Mouse (Mus musculus): Measurements from ENCODE around the gene Mkln1.

Mkln1 gene

DNA sequence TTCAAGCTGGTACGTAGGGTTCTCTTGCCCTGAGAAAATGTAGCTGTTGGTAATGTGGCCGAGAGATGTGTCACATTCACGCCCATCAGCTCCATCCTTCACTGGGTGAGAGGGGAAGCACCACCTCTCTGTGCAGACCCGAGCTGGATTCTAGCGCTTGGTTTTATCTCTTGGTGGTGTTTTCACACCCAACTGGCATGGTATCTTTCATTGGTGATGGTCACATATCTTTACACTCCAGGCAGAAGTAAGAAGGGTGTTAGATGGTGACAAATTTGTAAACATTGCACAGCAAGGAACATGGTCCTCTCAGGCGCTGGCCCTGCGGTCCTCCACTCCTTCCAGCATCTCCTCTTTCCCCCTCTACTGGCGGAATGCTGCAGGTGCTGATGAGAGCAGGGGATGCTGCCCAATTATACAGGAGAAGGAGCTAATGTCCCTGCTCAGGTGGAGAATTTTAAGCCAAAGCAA lies 120.5 kb downstream of the Mkln1 start:
- peak; percentile 54 for DNase-seq

- DNase-seq = no peak
Observed at GRCm38 (mm10) chr6:31520486-31521215, 122.1 kb downstream of the Mkln1 start.

DNA sequence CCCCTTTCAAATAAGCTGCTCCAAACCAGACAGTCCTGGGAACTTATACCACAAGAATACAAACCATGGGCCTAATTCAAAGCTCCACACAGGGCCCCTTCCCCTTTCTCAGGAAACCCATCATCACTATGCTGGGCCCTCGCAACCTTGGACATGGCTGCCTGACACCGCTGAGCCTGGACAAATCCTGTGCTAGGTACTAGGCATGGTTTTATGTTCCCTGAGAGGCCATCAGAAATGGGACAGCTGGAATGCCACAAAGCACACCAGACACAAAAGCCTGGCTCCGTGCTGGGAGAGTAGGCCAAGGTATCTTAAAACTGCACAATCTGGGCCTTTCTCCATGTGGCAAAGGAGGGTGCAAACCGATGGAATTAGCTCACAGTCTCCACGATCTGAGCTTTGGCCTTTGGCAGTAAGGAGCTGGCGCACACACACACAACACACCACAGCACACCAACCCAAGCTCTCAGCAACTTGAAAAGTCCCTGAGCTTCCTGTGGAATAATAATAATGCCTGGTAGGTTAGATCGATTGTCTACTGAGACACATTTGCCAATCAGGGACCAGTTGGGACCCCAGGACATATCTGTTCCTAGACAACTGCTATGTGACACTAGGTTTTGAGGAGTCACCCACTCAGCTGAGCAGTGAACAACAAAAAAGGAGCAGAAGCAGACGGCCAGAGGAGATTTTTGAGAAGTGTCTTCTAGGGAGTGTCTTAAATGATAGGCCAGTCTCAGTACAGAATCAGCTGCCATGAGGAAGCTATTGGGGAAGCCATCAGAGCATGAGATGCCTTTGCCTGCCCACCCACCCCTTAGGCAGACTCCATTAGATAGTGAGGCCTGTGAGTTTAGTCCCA lies 123.2 kb downstream of the Mkln1 start:
- DNase-seq = no peak

- no peak for DNase-seq
Observed at GRCm38 (mm10) chr6:31522478-31522877, 123.9 kb downstream of the Mkln1 start.

GRCm38 (mm10) chr6:31523039-31523438 lies 124.5 kb downstream of the Mkln1 start:
- DNase-seq = no peak

GRCm38 (mm10) chr6:31523657-31524056 lies 125.1 kb downstream of the Mkln1 start:
- DNase-seq = no peak

- DNase-seq = no peak
Observed at GRCm38 (mm10) chr6:31524121-31524520, 125.6 kb downstream of the Mkln1 start.

DNA sequence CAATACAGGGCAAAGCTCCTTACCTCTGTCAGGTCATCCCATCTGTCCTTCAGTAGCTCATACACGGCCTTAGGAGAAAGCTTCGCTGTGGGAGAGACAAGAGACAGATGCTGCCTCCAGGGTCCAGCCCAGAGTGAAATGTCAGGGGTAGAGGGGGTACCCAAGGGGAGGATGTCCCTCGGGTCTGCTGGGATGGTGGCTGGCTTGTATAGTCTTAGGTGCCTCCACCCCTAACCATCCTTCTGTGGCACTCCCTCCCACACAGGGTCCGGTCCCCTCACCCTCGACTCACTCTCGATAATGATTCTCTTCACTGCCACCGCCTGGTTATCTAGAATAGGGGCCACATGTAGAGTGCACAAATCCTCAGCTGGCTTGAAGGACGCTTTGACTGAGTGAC lies 126.1 kb downstream of the Mkln1 start:
- peak; percentile 31 for DNase-seq

DNA sequence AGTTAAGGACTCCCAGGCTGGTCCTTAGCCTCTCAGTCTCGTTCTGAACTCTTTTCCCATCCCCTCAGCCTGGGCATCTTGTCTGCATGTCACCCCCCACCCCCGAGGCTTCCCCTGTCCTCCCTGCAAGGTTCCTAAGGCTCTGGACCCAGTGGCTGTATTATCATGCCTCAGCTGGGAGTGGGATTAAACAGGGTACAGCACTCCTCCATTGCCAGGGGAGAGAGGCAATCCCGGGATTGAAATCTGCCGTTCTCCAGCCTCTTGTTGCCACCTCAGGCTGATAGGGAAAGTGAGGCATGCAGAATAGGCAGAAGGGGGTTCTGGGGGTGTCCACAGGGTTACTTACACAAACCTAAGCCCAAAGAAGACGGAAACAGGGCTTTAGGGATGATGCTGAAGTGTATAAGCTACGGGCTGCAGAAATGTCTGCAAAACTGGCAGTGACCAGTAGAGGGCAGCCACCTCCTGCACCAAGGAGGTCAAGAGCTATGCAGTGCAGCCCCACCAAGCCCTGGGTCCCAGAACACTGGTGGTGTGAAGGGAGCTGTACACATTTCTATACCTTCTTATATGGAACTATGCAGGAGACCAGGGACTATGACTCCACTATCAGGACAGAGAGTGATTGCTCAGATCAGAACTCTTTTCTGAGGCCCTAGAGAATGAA lies 126.8 kb downstream of the Mkln1 start:
- peak; percentile 78 for DNase-seq

- no peak for DNase-seq
Observed at GRCm38 (mm10) chr6:31526929-31527328, 128.4 kb downstream of the Mkln1 start.

- peak; percentile 70 for DNase-seq
Observed at GRCm38 (mm10) chr6:31527897-31528296, 129.4 kb downstream of the Mkln1 start.

DNA sequence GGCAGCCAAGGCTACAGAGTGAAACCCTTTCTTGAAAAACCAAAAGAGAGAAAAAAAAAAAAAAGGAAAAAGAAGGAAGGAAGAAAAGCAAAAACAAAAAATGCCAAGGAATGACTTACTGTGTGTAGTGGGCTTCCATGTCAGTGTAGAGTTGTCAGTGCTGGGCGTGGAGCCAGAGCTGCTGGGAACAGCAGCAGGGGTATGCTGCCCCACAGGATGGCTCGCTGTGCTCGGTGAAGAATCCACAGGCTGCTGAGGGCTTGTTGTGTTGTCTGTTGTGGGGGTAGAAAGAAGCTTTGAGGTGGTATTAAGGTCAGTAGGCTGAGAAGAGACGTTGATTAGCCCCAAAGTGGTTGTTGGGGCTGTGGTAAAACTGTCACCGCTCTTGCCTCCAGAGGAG lies 129.8 kb downstream of the Mkln1 start:
- no peak for DNase-seq

- no peak for DNase-seq
Observed at GRCm38 (mm10) chr6:31531880-31532279, 133.3 kb downstream of the Mkln1 start.

DNA sequence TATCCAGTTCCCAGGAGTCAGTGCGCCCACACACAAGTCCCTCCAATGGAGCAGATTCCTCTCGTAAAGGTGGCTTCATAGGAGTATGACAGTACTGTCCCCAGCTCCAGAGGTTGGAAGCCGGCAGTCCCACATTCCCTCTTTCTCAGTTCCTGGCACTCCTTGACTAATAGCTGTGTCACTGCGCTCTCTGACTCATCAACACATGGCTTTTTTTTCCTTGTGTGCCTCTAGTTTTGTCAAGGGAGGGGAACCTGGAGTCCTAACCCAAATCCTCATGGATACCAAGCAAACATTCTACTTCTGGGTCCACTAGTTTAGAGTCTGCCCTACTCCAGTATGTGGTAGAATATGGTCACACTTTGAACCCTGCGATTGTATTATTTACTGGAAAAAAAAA lies 136.2 kb downstream of the Mkln1 start:
- DNase-seq = no peak

GRCm38 (mm10) chr6:31537193-31537592 lies 138.7 kb downstream of the Mkln1 start:
- DNase-seq = no peak

DNA sequence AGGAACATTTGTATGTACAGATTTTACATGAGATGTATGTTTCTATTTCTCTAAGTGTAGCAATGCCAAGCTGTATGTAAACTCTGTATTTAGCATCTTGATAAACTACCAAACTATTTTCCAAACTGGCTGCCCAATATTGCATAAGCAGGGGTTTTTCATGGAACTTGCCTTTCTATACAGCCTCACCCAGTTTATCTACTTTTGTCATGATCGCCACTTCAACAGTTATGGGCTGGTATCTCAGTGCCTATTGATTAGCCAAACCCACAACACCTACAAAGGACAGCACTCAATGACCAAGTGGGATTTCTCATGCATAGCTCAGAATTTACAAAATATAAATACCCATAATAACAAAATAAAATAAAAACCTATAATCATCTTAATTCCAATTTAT lies 139.6 kb downstream of the Mkln1 start:
- DNase-seq = no peak

GRCm38 (mm10) chr6:31540018-31540417 lies 141.5 kb downstream of the Mkln1 start:
- DNase-seq = no peak

DNA sequence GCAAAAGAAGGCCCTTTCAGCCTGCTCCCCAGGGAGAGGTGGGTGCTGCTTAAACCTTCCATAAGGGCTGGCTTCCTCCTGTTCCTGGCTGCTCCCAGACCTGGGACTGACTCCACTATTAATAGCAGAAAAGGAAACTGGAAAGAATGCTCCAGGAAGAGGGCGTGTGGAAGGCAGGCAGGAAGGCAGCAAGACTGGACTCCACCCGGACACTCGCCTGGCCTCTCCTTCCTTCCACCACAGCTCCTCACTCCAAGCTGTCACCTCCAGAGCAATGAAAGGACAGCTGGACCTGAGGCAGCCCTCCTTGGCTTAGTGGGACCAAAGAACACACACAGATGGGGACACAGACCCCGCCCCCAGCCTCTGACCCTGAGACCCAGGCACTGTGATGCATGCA lies 145.8 kb downstream of the Mkln1 start:
- DNase-seq = no peak

DNA sequence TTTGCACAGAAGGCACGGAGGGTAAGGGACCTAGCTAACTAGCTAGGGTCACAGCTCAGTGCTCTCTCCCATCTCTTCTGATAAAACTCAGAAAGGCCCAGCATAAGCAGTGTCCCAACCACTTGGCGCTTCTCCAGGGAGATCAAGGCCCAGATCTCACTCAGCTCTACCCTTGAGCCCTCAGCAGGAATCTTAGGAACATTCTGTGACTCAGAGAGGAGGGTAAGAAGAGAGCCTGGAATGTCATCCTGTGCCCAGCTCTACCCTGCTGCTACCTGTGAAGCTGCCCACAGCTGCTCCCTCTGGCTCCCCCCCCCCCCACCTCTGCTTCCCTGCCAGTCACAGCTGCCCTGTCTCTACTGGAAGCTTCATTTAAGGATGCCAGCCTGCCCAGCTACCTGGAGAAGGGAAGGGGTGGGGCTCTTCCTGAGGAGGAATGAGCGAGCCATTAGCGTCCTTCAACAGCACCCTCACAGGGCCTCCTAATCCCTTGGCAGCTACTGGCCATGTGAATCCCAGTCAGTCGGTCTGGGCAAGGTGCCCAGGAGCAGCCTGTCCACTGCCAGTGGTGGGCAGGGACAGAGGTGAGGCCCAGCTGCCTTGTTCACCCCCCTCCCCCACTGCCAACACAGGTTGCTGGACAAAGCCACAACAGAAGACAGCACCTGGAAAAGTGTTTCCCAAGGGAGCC lies 151.0 kb downstream of the Mkln1 start:
- peak; percentile 70 for DNase-seq

GRCm38 (mm10) chr6:31550876-31551532 lies 152.5 kb downstream of the Mkln1 start:
- DNase-seq = no peak

GRCm38 (mm10) chr6:31556460-31557100 lies 158.0 kb downstream of the Mkln1 start:
- DNase-seq = no peak

All from retina, postnatal 1 day (tissue).